Mouse (Mus musculus) lung, postnatal 0 days (tissue): ENCODE data around the gene Stac. TPM values are rescaled to one million over a fixed set of nuclear protein-coding genes. Genes with fewer than 3 reads are reported as not detected.

Source experiments
- ATAC-seq: fragments of 200-750 bp; cut with Nextera tagmentation; 2 replicates; pipeline ENCODE4 v1.8.0; 2017; ENCODE audit warnings: moderate library complexity
- DNase-seq: peaks from one replicate; pipeline ENCODE4 v3.0.0-alpha.2; 2016; ENCODE audit warnings: low spot score
- H3K27ac ChIP-seq: fragments of 300-500 bp; sonication (generic); 2 replicates; pipeline ENCODE4 v1.5.1; 2014; ENCODE audit warnings: antibody characterized with exemption, mild to moderate bottlenecking, low read length, mixed read lengths
- H3K27me3 ChIP-seq: fragments of 300-500 bp; sonication (generic); replicated peaks from 2 replicates; pipeline ENCODE4 v1.6.1; 2014; ENCODE audit warnings: low read length, mixed read lengths; ENCODE audit not compliant: insufficient read depth
- H3K36me3 ChIP-seq: fragments of 300-500 bp; sonication (generic); 2 replicates; pipeline ENCODE4 v1.6.1; 2014; ENCODE audit warnings: low read length, mixed read lengths; ENCODE audit not compliant: insufficient read depth
- H3K4me1 ChIP-seq: fragments of 300-500 bp; sonication (generic); 2 replicates; pipeline ENCODE4 v1.6.1; 2014; ENCODE audit warnings: antibody characterized with exemption, low read depth, low read length, mixed read lengths; ENCODE audit not compliant: insufficient read depth
- H3K4me2 ChIP-seq: fragments of 300-500 bp; sonication (generic); replicated peaks from 2 replicates; pipeline ENCODE4 v1.6.1; 2014; ENCODE audit warnings: low read depth, mild to moderate bottlenecking, low read length, moderate library complexity, mixed read lengths
- H3K4me3 ChIP-seq: fragments of 300-500 bp; sonication (generic); 2 replicates; pipeline ENCODE4 v1.5.1; 2014; ENCODE audit warnings: low read depth, low read length
- H3K9ac ChIP-seq: fragments of 300-500 bp; sonication (generic); replicated peaks from 2 replicates; pipeline ENCODE4 v1.6.1; 2014; ENCODE audit warnings: low read depth, mild to moderate bottlenecking
- H3K9me3 ChIP-seq: fragments of 300-500 bp; sonication (generic); 2 replicates; pipeline ENCODE4 v1.6.1; 2016; ENCODE audit warnings: low read length, mixed read lengths
- CTCF ChIP-seq: IDR thresholded peaks from 2 replicates; pipeline ENCODE4 v1.5.1; 2016; ENCODE audit warnings: antibody characterized with exemption, mild to moderate bottlenecking
- EP300 ChIP-seq: IDR thresholded peaks from 2 replicates; pipeline ENCODE4 v1.6.1; 2016; ENCODE audit warnings: antibody characterized with exemption, mild to moderate bottlenecking, control low read depth
- WGBS: fragments of 180-500 bp; shearing (Covaris S2); extraction: QIAGEN DNeasy Blood & Tissue Kit; methylation state at CpG from one replicate; pipeline ENCODE4 v1.1.7; 2014; 5-methylcytosine and 5-hydroxymethylcytosine counted together
- polyA plus RNA-seq: library from polyadenylated mRNA; unstranded; fragments of >200 nt; fragmentation: Nextera tagmentation; extraction: Ambion mirVana; gene quantifications from 2 replicates; pipeline ENCODE4 v1.2.1, GENCODE M21; 2015

Gene Stac
- 0.18 and 0.36 TPM in 2 replicates for polyA plus RNA-seq

GRCm38 (mm10) chr9:111689680-111690483 lies at the start of gene Stac:
Gene Stac (minus strand): TSS chr9:111690348.
- Histone ChIP-seq H3K4me2 (peak within 1 kb of the TSS; percentile 54), H3K9me3 (no peaks in the 10 kb centered on the region), H3K27ac (no peak within 1 kb of the TSS), H3K36me3 (no peaks in the 10 kb centered on the region), H3K4me3 (peak within 1 kb of the TSS; percentile 33), H3K9ac (no peak within 1 kb of the TSS), H3K27me3 (peaks cover 7% of the 10 kb centered on the region), H3K4me1 (no peaks in the 10 kb centered on the region)
- no peak for TF ChIP-seq CTCF
- TF ChIP-seq EP300, result no peak
- ATAC-seq (peak; percentile 17; the same call in 1 of the 2 replicates), DNase-seq (no peak)
- WGBS, result 5% methylated on average over 51 of the region's 64 CpGs

GRCm38 (mm10) chr9:111739431-111740245 lies 49.5 kb upstream of the Stac start:
- Histone ChIP-seq H3K4me1 (no peaks in the 10 kb centered on the region), H3K4me3 (no peak overlapping the region), H3K9me3 (no peaks in the 10 kb centered on the region), H3K9ac (no peak overlapping the region), H3K36me3 (no peaks in the 10 kb centered on the region), H3K4me2 (no peak overlapping the region), H3K27me3 (no peaks in the 10 kb centered on the region), H3K27ac (no peak overlapping the region)
- DNase-seq, result no peak
- no peak for ATAC-seq
- TF ChIP-seq EP300, result no peak
- TF ChIP-seq CTCF, result no peak
- 61% methylated on average over 10 of the region's 10 CpGs for WGBS

- no peak for DNase-seq
- Histone ChIP-seq H3K9me3 (no peaks in the 10 kb centered on the region), H3K27me3 (no peaks in the 10 kb centered on the region), H3K9ac (no peak overlapping the region), H3K27ac (no peak overlapping the region), H3K4me1 (no peaks in the 10 kb centered on the region), H3K36me3 (no peaks in the 10 kb centered on the region), H3K4me3 (no peak overlapping the region), H3K4me2 (no peak overlapping the region)
- 65% methylated on average over 3 of the region's 3 CpGs for WGBS
- ATAC-seq, result no peak
- TF ChIP-seq CTCF, result no peak
- no peak for TF ChIP-seq EP300
Measured at GRCm38 (mm10) chr9:111739026-111739425, 48.9 kb upstream of the Stac start.

- no peak overlapping the region for H3K9ac ChIP-seq
- no peaks in the 10 kb centered on the region for H3K9me3 ChIP-seq
- no peak overlapping the region for H3K4me3 ChIP-seq
- H3K27ac ChIP-seq, result no peak overlapping the region
- H3K36me3 ChIP-seq, result no peaks in the 10 kb centered on the region
- ATAC-seq (no peak), DNase-seq (no peak)
- no peaks in the 10 kb centered on the region for H3K4me1 ChIP-seq
- no peak overlapping the region for H3K4me2 ChIP-seq
- TF ChIP-seq EP300, result no peak
- no peak for TF ChIP-seq CTCF
- 63% methylated on average over 2 of the region's 2 CpGs for WGBS
- no peaks in the 10 kb centered on the region for H3K27me3 ChIP-seq
Measured at GRCm38 (mm10) chr9:111737796-111738195, 47.6 kb upstream of the Stac start.

- TF ChIP-seq CTCF (no peak), EP300 (no peak)
- H3K9ac ChIP-seq, result no peak overlapping the region
- H3K9me3 ChIP-seq, result no peaks in the 10 kb centered on the region
- no peaks in the 10 kb centered on the region for H3K36me3 ChIP-seq
- no peak overlapping the region for H3K4me3 ChIP-seq
- H3K27ac ChIP-seq, result no peak overlapping the region
- H3K4me2 ChIP-seq, result no peak overlapping the region
- ATAC-seq, result no peak
- H3K4me1 ChIP-seq, result no peaks in the 10 kb centered on the region
- DNase-seq, result no peak
- H3K27me3 ChIP-seq, result no peaks in the 10 kb centered on the region
- 51% methylated on average over 3 of the region's 3 CpGs for WGBS
Measured at GRCm38 (mm10) chr9:111735931-111736330, 45.8 kb upstream of the Stac start.

GRCm38 (mm10) chr9:111731939-111732670 lies 42.0 kb upstream of the Stac start:
- WGBS, result 41% methylated on average over 9 of the region's 9 CpGs
- H3K9ac ChIP-seq, result no peak overlapping the region
- H3K4me1 ChIP-seq, result no peaks in the 10 kb centered on the region
- TF ChIP-seq CTCF (no peak), EP300 (no peak)
- ATAC-seq, result no peak
- no peaks in the 10 kb centered on the region for H3K36me3 ChIP-seq
- H3K4me3 ChIP-seq, result no peak overlapping the region
- H3K27ac ChIP-seq, result no peak overlapping the region
- no peak overlapping the region for H3K4me2 ChIP-seq
- no peak for DNase-seq
- no peaks in the 10 kb centered on the region for H3K9me3 ChIP-seq
- no peaks in the 10 kb centered on the region for H3K27me3 ChIP-seq
